Mouse (Mus musculus): ENCODE measurements around the gene Gm8334.
"Not testable (repeated sequence)": the region's sequence is repeated elsewhere in the genome, so short reads cannot be mapped to it uniquely, and the experiment has no call there.

Gene Gm8334

DNA sequence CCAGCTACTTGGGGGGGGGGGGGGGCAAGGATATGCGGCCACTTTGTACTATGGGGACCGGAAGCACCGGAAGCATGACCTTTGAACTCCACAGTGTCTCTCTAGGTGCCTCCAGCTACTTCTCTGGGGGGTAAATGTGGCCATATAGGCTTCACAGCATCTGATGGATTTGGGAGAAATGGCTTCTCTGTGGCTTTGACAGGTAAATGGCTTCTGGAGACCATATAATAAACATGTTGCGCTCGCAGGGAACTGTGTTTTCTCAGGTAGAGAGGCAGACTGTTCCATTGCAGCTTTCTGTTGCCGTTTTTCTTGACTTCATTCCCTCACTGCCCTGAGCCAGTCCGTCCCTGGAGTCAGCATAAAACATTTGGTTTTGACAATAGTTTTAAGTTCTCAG is at the start of gene Gm8334:
Gene Gm8334, minus strand, starts transcription at position 101 of the 400 bp plus-strand sequence.
- not testable (repeated sequence) for DNase-seq (ENCODE audit: inconsistent age in 2 of 2, low spot score in 1 of 2)

- DNase-seq (ENCODE audit: inconsistent age in 2 of 2, low spot score in 1 of 2) = not testable (repeated sequence)
These were observed 48.3 kb upstream of the Gm8334 start, which contains the start of gene Gm15127 for GRCm38 (mm10) chrX:148663298-148663697. Gene Gm15127 (plus strand): TSS chrX:148663598.
